Mouse (Mus musculus): ENCODE measurements around the gene Slc25a24. TPM values are rescaled to one million over a fixed set of nuclear protein-coding genes. Genes with fewer than 3 reads are reported as not detected.

Slc25a24 gene
- total and polyA plus RNA-seq, 3 experiments: 23.1 to 86.5 (median 49.5) TPM

DNA sequence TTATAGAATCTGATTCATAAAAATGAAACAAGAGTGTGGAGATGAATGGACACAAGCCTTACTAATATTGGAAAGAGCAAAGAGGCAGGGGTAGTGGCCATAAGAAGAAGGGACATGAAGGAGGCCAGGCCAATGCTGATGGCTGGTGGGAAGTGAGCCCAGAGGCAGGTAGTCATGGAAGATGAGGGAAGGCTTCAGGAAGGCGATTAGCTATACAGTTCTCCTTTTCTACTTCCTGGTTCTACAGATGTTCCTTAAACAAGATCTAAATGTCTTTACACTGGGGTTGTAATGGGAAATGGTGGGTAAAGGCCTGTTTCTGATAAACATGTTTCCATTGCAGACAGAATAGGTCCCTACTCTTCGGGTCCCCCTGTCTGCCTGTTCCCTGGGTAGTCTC, 46.2 kb downstream of the Slc25a24 start:
- no peak for DNase-seq

DNA sequence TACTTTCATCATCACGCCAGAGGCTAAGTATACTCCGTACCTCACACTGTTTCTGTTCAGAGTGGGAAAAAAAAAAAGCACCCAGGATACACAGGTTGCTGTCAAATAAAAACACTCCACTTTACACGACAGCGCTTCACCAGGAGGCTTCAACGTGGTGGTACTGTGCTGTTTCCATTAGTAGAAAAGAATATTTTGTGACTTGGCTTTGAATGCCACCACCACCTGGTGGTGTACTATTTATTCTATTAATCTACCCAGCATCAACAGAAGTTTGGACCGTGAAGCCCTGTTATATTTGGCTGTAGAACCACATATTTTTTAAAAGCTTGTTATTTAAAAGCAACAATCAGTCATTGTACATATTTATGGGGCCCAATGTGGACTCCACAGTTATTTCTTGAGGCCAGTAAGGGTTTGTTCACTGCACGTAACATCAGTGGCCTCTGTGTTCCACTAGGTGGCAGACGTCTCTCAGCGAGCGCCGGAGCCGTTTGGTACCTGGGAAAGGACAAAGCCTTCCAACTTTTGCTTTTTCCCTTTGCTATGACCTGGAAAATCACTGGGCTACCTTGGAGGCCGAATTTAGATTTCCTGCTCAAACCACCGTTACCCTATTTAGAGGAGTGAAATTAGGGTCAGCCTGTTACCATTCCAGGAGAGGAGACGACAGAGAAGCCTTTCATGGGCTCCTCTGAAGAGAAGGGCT, 48.3 kb downstream of the Slc25a24 start:
- peak; percentile 71 for DNase-seq

DNA sequence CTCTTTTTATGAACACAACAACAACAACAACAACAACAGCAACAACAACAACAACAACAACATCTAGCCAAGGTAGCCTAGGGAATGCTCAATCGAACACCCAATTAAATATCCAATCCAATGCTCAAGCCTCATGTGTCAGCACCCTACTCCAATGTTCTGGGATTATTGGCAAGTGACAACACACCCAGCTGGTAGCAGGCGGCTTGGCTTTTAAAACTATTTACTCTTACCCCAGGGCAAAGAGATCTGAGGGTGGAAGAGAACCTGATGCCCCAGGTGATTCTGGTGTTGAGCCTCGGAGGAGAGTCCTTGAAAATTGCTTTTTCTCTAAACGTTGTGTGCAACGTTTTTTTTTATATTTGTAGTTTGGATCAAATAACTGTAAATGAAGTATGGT, 51.4 kb downstream of the Slc25a24 start:
- DNase-seq: no peak

DNA sequence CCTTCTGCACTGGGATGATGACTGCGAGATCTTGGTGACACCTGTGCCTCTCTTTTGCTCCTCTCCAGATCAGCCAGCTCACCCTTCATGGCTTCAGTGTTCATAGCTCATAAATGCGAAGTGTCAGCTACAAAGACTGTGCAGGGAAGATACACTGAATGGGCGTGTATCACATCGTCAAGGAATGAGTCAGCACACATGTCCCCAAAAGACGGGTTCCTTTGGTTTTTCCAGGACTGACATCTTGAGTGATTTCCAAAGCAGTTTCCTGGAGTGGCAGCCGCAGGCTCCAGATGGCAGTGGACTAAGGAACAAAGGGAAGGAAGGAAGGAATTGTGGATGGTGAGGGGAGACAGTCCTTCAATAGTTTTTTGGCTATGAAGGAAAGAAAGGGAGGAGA, 55.8 kb downstream of the Slc25a24 start:
- DNase-seq: no peak

DNA sequence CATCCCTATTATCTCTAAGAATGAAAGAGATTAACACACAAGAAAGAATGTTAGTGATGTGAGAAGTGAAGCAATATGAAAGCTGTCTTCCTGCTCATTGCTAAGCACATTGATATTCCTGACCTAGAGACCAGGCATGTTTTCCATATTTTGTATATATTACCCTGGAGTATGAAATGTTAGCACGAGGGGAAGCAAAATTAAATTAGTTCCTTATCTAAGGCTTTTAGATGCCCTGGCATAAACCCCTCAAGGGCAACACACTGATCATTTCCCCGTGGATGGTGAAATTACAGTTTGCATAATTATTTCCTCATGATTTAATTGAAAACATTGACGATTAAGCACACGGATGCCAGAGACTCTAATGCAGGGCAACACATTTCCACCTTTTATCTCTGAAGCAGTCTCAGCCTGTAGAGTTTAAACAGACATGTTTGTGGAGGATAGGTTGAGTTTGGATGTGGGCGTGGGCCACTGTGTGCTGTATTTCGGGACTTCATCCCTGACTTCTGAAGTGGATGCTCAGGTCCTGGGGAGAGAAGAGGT, 56.7 kb downstream of the Slc25a24 start:
- no peak for DNase-seq

DNA sequence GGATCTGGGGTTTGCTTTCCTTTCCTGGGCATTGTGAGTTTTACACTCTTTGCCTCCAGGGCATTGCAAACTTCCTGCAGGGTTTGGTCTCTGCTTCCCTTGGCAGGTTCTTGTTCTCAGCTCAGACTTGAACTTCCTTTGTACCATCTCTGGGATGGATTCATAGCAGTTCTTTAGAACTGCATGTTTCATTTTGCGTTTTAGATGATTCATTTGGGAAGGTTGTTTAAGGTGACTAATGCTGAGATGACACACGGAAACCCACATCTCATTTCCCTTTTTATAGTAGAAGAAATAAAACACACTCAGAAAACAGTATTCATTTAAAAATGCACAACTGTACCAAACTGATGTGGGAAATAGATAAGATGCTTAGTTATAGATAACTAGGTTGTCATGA, 73.2 kb downstream of the Slc25a24 start:
- no peak for DNase-seq

DNA sequence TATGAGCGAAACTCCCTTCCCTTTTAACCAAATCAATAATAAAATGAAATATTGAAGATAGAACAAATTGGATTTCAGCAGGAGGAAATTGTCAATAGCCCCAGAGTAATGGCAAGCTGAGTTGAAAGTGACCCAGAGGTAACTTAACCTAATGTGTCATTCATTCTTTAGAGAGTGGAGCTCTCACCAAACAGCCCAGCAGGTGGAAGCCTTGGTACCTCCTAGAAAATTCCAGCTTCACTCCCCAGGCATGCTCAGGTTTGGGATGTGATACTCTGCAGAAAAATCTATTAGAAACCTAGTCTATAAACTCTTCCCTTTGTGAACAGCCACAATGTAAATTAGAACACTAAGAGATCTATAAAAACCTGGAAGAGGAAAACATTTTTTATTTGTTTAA, 76.3 kb downstream of the Slc25a24 start:
- DNase-seq: no peak

DNA sequence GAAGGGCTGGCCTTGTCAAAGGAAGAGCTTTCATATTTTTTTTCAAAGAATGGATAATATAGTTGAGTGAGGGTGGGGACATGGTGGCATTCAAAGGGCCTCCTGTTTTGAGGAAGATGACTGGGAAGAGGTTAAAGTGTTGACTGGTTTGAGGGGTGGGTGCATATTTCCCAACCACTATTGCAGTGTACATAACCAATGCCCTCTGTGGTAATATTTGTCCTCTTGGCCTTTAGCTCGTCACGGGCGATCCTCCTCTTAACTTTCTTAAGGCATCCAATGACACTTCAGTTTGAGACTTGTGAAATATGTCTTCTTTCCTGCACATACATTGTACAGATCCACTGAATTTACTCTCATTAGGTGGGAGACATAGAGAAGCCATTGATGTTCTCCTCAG, 89.4 kb downstream of the Slc25a24 start:
- no peak for DNase-seq

DNA sequence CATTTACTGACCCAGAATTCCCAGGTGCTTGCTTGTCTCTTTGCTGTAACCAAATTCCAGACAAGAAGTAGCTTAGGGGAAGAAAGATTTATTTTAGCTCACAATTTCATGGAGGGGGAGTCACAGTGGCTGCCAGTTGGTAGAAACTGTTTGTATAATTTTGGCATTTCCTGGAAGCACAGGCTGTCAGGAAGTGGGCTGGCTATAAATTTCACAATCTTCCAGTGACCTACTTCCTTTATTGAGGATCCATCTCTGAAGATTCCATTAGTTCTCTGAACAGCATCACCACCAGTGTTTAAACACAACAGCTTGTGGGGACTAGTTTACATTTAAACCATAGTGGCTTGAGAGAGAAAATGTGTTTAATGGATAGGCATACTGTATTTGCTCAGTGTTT, 93.4 kb downstream of the Slc25a24 start:
- no peak for DNase-seq

Other genes starting within 250 kb of the Slc25a24 start
- 1 to 10 TPM in 1 of 2 experiments, under 1 TPM in 1; 0.35 to 1.1 TPM for gene Fndc7, start 233.1 kb upstream of the Slc25a24 start, total RNA-seq (2021)
- 0.19 and 0.25 TPM in 2 replicates for gene Fndc7, start 233.1 kb upstream of the Slc25a24 start, polyA plus RNA-seq (2012; rRNA removed)
- 10 to 100 TPM; 39.8 to 77.9 TPM for gene Prpf38b, start 211.4 kb upstream of the Slc25a24 start, total RNA-seq (2021)
- 108 and 117 TPM in 2 replicates for gene Prpf38b, start 211.4 kb upstream of the Slc25a24 start, polyA plus RNA-seq (2012; rRNA removed)
- gene Henmt1, start 183.3 kb upstream of the Slc25a24 start, total RNA-seq (2021): not detected
- not detected in 2 replicates for gene Henmt1, start 183.3 kb upstream of the Slc25a24 start, polyA plus RNA-seq (2012; rRNA removed)
- gene Gm9857, start 182.7 kb upstream of the Slc25a24 start, total RNA-seq (2021): not detected
- not detected in 2 replicates for gene Gm9857, start 182.7 kb upstream of the Slc25a24 start, polyA plus RNA-seq (2012; rRNA removed)
- 1 to 10 TPM; 3.8 to 9.4 TPM for gene Fam102b, start 95.5 kb upstream of the Slc25a24 start, total RNA-seq (2021)
- gene Fam102b, start 95.5 kb upstream of the Slc25a24 start, polyA plus RNA-seq (2012; rRNA removed): 0.98 and 1.0 TPM in 2 replicates
- not detected for gene Slc25a54, start 42.7 kb upstream of the Slc25a24 start, total RNA-seq (2021)
- not detected in 2 replicates for gene Slc25a54, start 42.7 kb upstream of the Slc25a24 start, polyA plus RNA-seq (2012; rRNA removed)
- 1 to 10 TPM; 3.6 to 4.9 TPM for gene Vav3, start 217.5 kb downstream of the Slc25a24 start, total RNA-seq (2021)
- 0.54 and 1.1 TPM in 2 replicates for gene Vav3, start 217.5 kb downstream of the Slc25a24 start, polyA plus RNA-seq (2012; rRNA removed)

All from adrenal gland, adult 2 months (tissue).